Mouse (Mus musculus) cerebellum, adult 2 months (tissue): ENCODE data around the gene Vipr1. TPM values are rescaled to one million over a fixed set of nuclear protein-coding genes. Genes with fewer than 3 reads are reported as not detected.
A peak's percentile ranks its signal among the peaks of the same experiment; 100 is the strongest.

Source experiments
- DNase-seq, 2 experiments: peaks; one replicate each; pipeline ENCODE4 v3.0.0; 2021
- H3K27ac ChIP-seq: fragments of 200-500 bp; 2 replicates; pipeline ENCODE4 v1.5.1; 2012; ENCODE audit warnings: low read length, control low read depth, inconsistent platforms; ENCODE audit not compliant: insufficient read depth
- H3K27me3 ChIP-seq: fragments of 200-500 bp; 2 replicates; pipeline ENCODE4 v1.6.1; 2012; ENCODE audit warnings: inconsistent platforms, mild to moderate bottlenecking, low read length, moderate library complexity; ENCODE audit not compliant: control insufficient read depth, insufficient read depth
- H3K4me1 ChIP-seq: fragments of 200-500 bp; 2 replicates; pipeline ENCODE4 v1.6.1; 2011; ENCODE audit warnings: low read length; ENCODE audit not compliant: control insufficient read depth, insufficient read depth
- H3K4me3 ChIP-seq: fragments of 200-500 bp; replicated peaks from 2 replicates; pipeline ENCODE3; 2011; ENCODE audit warnings: mild to moderate bottlenecking, low read depth, low read length, control low read depth; ENCODE audit not compliant: insufficient read depth
- CTCF ChIP-seq: fragments of 200-500 bp; IDR thresholded peaks from 2 replicates; pipeline ENCODE4 v1.5.1; 2011; ENCODE audit warnings: low read depth, mild to moderate bottlenecking, control low read depth, low read length, moderate library complexity, borderline replicate concordance; ENCODE audit not compliant: insufficient read depth
- POLR2A ChIP-seq: fragments of 200-500 bp; IDR thresholded peaks from 2 replicates; pipeline ENCODE4 v1.6.1; 2011; ENCODE audit warnings: low read length, control low read depth, borderline replicate concordance; ENCODE audit not compliant: insufficient read depth
- WGBS: fragments of 180-500 bp; shearing (Covaris S2); methylation state at CpG from one replicate; pipeline ENCODE4 v1.1.7; 2018; 5-methylcytosine and 5-hydroxymethylcytosine counted together
- polyA plus RNA-seq: library from polyadenylated mRNA; depleted of rRNA; stranded (reverse); fragments of >200 nt; gene quantifications from 2 replicates; pipeline ENCODE4 v1.2.3, GENCODE M21; 2012

The Vipr1 gene
- polyA plus RNA-seq, 1 experiment, result 5.2 TPM

- no peak for DNase-seq
- 70% methylated on average over 7 of the region's 7 CpGs for WGBS
Observed at GRCm38 (mm10) chr9:121635835-121636576, 6.5 kb upstream of the Vipr1 start.

GRCm38 (mm10) chr9:121639790-121640189 lies 2.7 kb upstream of the Vipr1 start:
- H3K4me3 ChIP-seq, result peak overlapping the region; percentile 7
- no peaks in the 10 kb centered on the region for H3K27me3 ChIP-seq
- TF ChIP-seq CTCF (no peak), POLR2A (0 out of 2 replicates have a peak, but pooled peaks have one; percentile 10)
- H3K4me1 ChIP-seq, result peaks cover 10% of the 10 kb centered on the region
- peak overlapping the region; percentile 18 for H3K27ac ChIP-seq
- 18% methylated on average over 16 of the region's 16 CpGs for WGBS
- DNase-seq, result peak; percentile 58 to 69

More at GRCm38 (mm10) chr9:121635835-121636576, 6.5 kb upstream of the Vipr1 start:
- Histone ChIP-seq H3K27ac (no peak overlapping the region), H3K27me3 (no peaks in the 10 kb centered on the region; the same call in 1 of the 2 replicates), H3K4me3 (no peak overlapping the region), H3K4me1 (peaks cover 10% of the 10 kb centered on the region)
- TF ChIP-seq POLR2A, result no peak
- no peak for TF ChIP-seq CTCF

DNA sequence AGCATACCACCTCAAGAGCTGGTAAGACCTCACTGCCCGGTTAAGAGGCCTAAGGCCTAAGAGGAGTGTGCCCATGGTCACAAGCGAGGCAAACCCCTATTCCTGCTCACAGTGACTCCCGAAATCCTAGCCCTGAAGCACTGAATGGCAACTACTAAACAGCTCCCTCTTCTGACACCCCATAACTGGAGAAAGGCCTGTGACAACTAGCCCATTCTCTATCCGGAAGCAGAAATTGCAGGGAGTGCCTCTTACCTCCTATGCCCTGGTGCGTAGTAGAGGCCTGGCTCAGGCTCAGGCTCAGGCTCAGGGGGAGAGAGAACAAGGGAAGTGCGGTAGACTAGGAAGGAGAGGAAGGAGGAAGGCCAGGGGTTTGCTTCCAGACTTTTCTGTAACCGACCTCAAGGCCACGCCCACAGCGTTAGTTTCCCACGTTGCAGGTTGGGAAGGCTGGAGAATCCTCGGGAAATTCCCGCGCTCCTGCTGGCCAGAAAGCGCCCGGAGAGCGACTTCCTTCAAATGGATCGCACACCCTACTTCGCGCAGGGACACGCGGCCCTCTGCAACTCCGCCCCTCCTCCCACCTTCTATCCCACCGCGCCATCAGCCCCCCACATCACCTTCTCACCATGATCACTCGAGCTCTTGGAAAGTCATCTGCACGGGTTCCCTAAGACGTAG lies 1.1 kb upstream of the Vipr1 start:
- peak in 1 of 2 experiments; percentile 25 for DNase-seq
- TF ChIP-seq CTCF (no peak), POLR2A (no peak)
- peaks cover 10% of the 10 kb centered on the region for H3K4me1 ChIP-seq
- H3K27ac ChIP-seq, result peak overlapping the region; percentile 32; the same call in 1 of the 2 replicates
- peak overlapping the region; percentile 63 for H3K4me3 ChIP-seq
- H3K27me3 ChIP-seq, result no peaks in the 10 kb centered on the region
- 19% methylated on average over 27 of the region's 27 CpGs for WGBS

DNA sequence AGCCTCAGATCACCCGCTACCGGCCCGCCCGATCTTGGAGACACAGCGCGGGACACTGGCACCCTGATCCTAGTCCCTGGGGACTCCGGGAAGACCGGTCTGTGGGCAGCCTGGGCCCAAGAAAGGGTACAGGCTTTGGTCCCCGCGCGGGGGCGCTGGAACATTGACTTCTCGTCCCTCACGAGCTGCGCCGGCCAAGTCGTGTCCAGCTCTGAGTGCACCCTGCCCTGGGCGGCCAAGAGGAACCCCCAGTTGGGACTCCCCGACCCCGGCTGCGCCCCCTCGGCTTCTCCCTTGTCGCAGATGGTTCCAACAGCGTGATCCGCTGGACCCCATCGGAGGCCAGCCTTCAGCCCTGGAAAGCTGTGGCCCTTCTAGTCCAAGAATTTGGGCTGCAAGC lies 515 bp upstream of the Vipr1 start, which contains the start of gene Lyzl4:
Lyzl4 (minus strand) TSS at position 96 of the 400 bp plus-strand sequence.
- peak; percentile 81 to 82 for DNase-seq
- H3K27me3 ChIP-seq, result no peaks in the 10 kb centered on the region
- TF ChIP-seq POLR2A, result no peak
- peak; percentile 57; the same call in 1 of the 2 replicates for TF ChIP-seq CTCF
- WGBS, result under 1% methylated on average over 26 of the region's 26 CpGs
- H3K27ac ChIP-seq, result peak within 1 kb of the TSS; percentile 32; the same call in 1 of the 2 replicates
- H3K4me1 ChIP-seq, result peaks cover 10% of the 10 kb centered on the region
- peak within 1 kb of the TSS; percentile 63 for H3K4me3 ChIP-seq

- Histone ChIP-seq H3K4me1 (peaks cover 1% of the 10 kb centered on the region), H3K27ac (no peak overlapping the region), H3K27me3 (no peaks in the 10 kb centered on the region), H3K4me3 (no peak overlapping the region)
- WGBS, result 85% methylated on average over 3 of the region's 3 CpGs
- no peak for TF ChIP-seq POLR2A
- no peak for TF ChIP-seq CTCF
- DNase-seq, result no peak
Observed at GRCm38 (mm10) chr9:121644855-121645254, 2.3 kb downstream of the Vipr1 start.

- Histone ChIP-seq H3K27me3 (no peaks in the 10 kb centered on the region), H3K4me3 (no peak overlapping the region), H3K4me1 (no peaks in the 10 kb centered on the region), H3K27ac (no peak overlapping the region)
- 69% methylated on average over 7 of the region's 7 CpGs for WGBS
- no peak for TF ChIP-seq CTCF
- TF ChIP-seq POLR2A, result no peak
- no peak for DNase-seq
Observed at GRCm38 (mm10) chr9:121647026-121647425, 4.5 kb downstream of the Vipr1 start.

DNA sequence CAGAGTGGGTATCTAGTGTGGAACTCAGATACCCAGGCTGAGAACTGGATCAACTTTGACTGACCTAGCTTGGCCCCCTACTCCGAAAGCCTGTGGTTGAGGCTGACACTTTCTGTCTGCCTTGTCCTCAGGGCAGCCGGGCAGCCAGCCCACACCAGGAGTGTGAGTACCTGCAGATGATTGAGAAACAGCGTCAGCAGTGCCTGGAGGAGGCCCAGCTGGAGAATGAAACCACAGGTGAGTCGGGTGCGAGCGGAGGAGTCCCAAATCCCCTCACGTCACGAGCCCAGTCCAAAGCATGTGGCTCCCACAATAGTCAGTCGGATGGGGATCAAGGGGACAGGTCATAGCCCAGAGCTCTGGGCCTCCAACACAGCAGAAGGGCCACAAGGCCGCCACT lies 11.2 kb downstream of the Vipr1 start:
- DNase-seq, result no peak
- Histone ChIP-seq H3K27ac (no peak overlapping the region), H3K4me1 (no peaks in the 10 kb centered on the region), H3K4me3 (no peak overlapping the region), H3K27me3 (no peaks in the 10 kb centered on the region)
- TF ChIP-seq POLR2A (no peak), CTCF (no peak)
- WGBS, result 96% methylated on average over 10 of the region's 10 CpGs

DNA sequence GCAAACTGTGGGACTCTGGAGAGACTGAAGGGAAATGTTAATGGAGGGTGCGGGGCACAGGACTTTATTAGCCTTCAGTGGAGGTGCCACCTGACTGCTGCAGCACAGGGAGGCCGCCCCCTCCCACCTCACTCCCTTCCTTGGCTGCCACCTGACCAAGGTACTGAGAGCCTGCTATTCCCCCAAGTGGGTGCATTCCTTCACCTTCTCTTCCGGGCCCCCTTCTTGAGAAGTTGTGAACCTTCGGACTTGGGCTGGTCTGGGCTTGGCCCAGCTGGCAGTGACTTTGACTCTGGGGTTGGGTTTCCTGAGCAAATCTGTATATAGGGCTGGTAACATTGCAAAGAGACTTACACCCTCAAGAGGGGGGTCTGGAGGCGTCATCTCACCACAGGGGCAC lies 13.8 kb downstream of the Vipr1 start:
- 84% methylated on average over 5 of the region's 5 CpGs for WGBS
- no peaks in the 10 kb centered on the region for H3K27me3 ChIP-seq
- TF ChIP-seq POLR2A (no peak), CTCF (no peak)
- DNase-seq, result no peak
- H3K4me3 ChIP-seq, result no peak overlapping the region
- no peak overlapping the region for H3K27ac ChIP-seq
- H3K4me1 ChIP-seq, result peaks cover 9% of the 10 kb centered on the region
